Mouse (Mus musculus): ENCODE measurements at regions not wholly inside any gene's neighbourhood (a gene's known extent, or its start where the extent isn't known, plus 50 kb on each side); places are given as distances from the start of the nearest gene placed in this dataset.
A peak's percentile ranks its signal among the peaks of the same experiment; 100 is the strongest.
"Not testable (repeated sequence)": the region's sequence is repeated elsewhere in the genome, so short reads cannot be mapped to it uniquely, and the experiment has no call there.

DNA sequence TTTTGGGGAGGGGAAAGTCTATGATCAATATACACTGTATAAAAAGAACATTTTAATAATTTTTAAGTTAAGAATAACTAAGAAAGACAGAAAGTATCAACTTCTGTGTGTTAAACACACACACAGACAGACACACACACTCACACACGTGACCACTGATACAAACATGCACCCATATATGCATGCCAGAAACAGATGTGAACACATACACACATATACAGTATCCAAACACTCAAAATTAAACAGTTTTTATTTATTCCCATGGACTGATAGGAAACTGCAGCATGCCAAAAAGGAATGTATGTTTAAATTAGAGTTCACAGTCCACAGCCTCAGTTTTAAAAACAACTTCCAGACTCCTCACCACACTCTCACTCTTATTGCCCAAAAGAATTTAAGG, 203.4 kb upstream of the Tbl1x start:
- DNase-seq (ENCODE audit: low spot score): no peak

DNA sequence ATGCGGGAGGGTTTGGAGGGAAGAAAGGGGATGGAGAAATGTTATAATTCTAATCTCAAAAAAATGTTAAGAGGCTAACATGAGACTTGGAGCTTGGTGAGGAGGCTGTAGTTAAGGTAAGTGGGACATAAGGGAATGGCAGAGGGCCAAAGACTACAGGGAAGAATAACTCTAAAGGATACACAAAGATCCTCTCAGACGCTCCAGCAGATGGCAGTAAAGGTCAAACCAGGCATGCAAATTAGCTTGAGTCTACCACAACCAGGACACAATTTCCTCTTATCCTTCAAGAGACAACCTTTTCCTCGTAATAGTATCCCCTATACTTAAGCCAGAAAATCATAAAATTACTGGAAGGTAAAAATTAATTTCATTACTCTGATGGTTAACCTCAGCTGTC, 196.4 kb upstream of the Tbl1x start:
- DNase-seq (ENCODE audit: low spot score): peak; percentile 45

DNA sequence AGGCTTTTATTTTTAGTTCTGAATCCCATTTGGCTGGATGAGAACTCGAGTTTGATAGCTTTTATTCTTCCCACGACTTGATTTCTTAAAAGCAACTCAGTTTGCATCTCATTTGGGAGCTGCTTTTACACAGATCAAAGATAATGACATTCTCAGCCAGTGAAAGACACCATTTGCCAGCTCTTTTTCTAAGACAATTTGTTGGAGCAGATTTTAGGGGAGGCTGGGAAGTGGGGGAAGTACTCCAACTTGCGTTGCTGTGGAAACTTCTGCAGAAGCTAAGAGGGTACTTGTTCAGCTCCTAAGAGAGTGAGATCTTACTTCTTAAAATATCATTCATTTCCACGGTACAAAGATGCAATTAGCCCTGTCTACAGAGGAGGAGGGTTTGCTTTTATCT, 187.2 kb upstream of the Tbl1x start:
- DNase-seq (ENCODE audit: low spot score): no peak

- no peak for DNase-seq (ENCODE audit: low spot score)
Observed at GRCm38 (mm10) chrX:77353181-77353580, 157.6 kb upstream of the Tbl1x start.

DNA sequence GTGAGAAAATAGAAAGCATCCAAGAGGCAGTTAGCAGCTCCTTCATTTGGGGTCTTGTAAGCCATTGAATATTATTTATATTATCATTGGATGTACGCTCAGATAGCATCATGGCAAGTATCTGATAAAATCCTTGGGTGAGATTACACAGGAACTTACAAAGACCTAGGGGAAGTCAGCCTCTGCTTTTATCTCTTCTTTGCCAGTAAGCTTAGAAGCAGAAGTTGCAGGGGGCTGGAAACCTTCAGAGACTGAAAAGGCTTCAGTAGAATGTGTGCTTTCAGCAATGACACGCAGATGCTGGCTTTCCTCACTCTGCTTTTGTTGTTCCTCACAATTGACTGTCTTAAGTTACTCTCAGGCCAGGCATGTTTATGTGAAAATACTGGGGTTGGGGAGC, 150.3 kb upstream of the Tbl1x start:
- DNase-seq (ENCODE audit: low spot score): no peak

- no peak for DNase-seq (ENCODE audit: low spot score)
Observed at GRCm38 (mm10) chrX:77361106-77361505, 149.7 kb upstream of the Tbl1x start.

DNA sequence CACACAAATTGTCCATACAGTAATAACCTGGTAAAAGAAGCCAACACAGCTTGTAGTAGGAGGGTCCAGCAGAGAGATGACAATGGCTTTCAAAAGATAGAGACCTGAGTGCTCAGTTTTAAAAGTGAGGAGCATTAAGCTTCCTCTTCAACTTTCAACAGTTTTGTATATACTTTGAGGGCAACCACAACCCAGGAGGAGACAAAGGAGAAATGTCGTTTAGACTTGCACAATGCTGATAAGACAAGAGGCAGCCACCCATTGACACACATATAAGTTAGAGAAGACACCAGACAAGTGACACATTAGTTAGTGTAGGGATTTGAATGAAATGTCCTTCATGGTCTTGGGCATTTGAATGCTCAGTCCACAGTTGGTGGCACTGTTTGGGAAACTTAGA, 147.2 kb upstream of the Tbl1x start:
- DNase-seq (ENCODE audit: low spot score): no peak

DNA sequence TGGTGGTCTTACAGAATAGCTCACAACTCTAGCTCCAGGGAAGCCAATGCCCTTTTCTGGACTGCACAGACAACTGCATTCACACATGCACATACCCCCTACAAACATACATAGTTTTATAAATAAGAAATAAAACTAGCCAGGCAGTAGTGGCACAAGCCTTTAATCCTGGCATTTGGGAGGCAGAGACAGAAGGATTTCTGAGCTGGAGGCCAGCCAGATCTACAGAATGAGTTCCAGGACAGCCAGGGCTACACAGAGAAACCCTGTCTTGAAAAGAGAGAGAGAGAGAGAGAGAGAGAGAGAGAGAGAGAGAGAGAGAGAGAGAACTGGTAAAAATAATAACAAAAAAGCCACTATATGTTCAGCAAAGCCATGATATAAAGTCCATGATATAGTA, 143.5 kb upstream of the Tbl1x start:
- DNase-seq (ENCODE audit: low spot score): no peak

DNA sequence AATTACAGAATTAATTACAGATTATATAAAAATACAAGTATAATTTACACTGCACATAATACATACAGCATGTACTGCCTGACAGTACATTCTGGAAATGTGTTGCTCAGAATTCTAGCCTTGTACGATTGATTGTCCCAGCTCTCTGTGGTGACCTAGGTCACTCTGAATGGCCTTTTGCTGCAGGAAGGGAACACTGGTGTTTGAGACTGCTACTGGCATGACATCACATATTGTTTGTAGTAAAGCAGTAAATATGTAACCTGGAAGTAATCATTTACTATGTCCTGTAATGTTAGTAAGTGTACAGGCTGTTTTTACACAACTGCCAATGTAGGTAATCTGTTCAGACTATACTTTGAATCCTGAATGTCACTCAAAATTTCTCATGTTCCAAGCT, 123.5 kb upstream of the Tbl1x start:
- no peak for DNase-seq (ENCODE audit: low spot score)

DNA sequence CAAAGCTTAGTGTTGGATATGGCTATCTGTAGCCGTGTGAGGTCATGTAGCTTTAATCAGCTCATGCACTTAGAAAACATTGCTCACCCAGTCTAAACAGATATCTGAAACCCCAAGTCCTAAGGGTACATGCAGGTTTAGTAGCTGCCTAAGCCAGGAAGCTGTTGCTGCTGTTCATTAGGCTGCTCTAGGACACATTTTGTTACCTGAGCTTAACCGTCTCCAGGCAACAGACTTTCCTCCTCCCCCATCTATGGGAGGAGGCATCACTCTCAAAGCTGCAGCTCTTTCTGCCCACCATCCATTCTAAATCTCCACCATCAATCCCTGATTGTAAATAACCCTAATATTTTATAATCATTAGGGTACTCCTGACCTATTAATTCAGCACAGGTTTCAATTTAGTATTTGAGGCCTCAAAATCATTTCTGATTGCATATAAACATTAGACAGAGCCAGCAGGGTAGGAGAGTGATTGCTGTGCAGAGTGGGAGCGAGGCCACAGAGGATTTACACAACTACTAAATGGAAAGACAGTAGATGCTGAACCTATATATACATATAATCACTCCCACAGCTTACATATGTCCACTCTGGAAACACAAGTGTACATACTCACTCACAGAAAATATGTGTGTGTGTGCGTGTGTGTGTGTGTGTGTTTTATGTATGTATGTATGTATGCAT, 118.9 kb upstream of the Tbl1x start:
- DNase-seq (ENCODE audit: low spot score): no peak

GRCm38 (mm10) chrX:77406896-77407295, 103.9 kb upstream of the Tbl1x start:
- no peak for DNase-seq (ENCODE audit: low spot score)

- DNase-seq (ENCODE audit: low spot score): no peak
Observed at GRCm38 (mm10) chrX:77407925-77408324, 102.9 kb upstream of the Tbl1x start.

DNA sequence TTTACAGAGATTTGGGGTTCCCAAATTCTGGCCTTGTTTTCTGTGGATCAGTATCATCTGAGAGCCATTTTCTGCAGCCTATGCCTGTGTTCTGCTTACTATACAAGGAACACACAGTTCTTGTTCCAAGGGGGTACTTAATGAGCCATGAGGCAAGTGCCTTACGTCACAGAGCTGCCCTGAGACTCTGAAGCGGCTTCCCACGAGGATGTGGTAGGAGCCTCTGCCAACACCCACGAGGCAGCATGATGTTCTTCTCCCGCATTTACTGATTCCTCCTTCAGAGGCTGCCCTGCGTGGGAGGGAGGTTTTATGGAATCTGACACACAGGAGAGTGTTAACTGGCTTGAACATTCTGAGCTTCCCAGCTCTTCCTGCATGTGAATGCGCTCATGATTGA, 101.4 kb upstream of the Tbl1x start:
- peak; percentile 38 for DNase-seq (ENCODE audit: low spot score)

DNA sequence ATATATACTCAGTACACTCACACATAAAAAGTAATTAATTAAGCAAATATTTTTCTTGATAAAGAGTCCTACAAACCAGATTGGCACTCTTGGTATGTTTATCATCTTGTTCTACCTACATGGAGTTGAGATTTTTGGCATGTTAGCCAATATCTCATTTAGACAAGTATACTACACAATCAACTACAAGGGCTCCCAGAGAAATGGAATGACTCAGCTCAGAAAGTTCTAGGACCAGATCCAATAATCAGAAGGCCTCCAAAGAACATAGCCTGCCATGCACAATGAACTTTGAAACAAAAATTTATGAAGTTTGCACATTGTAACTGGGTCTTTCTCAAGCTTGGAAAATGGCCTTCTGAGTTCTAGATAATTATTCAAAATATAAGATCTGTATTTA, 100.0 kb upstream of the Tbl1x start:
- no peak for DNase-seq (ENCODE audit: low spot score)

- no peak for DNase-seq (ENCODE audit: low spot score)
Observed at GRCm38 (mm10) chrX:77414156-77414555, 96.7 kb upstream of the Tbl1x start.

- DNase-seq (ENCODE audit: low spot score): no peak
Observed at GRCm38 (mm10) chrX:77417766-77418165, 93.0 kb upstream of the Tbl1x start.

- DNase-seq (ENCODE audit: low spot score): no peak
Observed at GRCm38 (mm10) chrX:77422206-77422605, 88.6 kb upstream of the Tbl1x start.

- DNase-seq (ENCODE audit: low spot score): no peak
Observed at GRCm38 (mm10) chrX:77424792-77425727, 85.8 kb upstream of the Tbl1x start.

DNA sequence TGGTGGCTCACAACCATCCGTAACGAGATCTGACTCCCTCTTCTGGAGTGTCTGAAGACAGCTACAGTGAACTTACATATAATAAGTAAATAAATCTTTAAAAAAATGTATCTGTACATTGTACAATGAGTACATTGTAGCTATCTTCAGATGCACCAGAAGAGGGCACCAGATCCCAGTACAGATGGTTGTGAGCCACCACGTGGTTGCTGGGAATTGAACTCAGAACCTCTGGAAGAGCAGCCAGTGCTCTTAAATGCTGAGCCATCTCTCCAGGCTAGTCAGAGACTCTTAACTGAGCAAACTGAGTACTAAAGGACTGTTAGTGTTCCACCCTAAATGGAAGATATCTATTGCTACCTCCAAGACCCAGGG, 85.1 kb upstream of the Tbl1x start:
- not testable (repeated sequence) for DNase-seq (ENCODE audit: low spot score)

DNA sequence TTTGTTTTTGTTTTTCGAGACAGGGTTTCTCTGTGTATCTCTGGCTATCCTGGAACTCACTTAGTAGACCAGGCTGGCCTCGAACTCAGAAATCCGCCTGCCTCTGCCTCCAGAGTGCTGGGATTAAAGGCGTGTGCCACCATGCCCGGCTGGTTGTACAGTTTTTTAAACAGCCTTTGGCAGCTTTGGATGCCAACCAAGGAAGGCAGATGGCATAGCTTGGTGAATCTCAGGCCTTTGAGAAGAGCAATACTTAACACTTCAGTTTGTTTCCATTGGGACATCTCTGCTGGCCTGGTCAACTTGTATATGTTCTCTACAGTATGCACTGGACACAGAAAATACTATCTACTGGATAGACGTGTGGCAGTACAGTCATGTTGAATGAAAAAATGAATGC, 84.0 kb upstream of the Tbl1x start:
- not testable (repeated sequence) for DNase-seq (ENCODE audit: low spot score)

DNA sequence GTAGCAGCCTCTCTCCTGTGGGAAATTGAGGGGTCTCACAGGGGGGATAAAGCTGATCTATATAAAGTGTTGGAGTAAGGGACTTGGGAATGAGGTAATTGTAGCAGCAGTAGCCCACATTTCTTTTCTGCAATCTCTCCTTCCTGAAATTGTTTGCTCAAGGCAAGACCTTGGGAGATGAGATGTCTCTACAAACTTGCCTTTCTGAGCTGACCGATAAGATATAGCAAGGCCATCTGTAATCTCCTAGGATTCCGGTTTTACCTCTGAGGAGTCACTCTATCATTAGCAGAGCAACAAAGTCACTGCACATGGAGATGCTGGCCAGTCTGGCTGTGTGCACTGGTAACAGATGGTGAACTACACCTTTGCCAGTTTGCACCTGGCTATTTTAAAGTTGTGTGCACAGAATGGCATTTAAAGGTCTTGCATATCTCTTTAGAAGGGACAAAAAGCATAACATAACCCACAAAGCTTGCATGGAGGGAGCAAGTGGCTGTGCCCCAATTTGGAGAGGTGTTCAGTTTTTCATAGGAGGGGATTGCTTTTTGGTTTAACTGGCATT, 78.7 kb upstream of the Tbl1x start:
- no peak for DNase-seq (ENCODE audit: low spot score)

All from gastrocnemius, adult 18-20 months (tissue).